Mouse (Mus musculus): ENCODE measurements around the gene Epb41l3.

The Epb41l3 gene

GRCm38 (mm10) chr17:69181560-69182316 is 106.3 kb downstream of the Epb41l3 start:
- DNase-seq (ENCODE audit: low spot score) = peak; percentile 39

- no peak for DNase-seq (ENCODE audit: low spot score)
Measured at GRCm38 (mm10) chr17:69187794-69188193, 112.3 kb downstream of the Epb41l3 start.

GRCm38 (mm10) chr17:69192863-69193493 is 117.5 kb downstream of the Epb41l3 start:
- DNase-seq (ENCODE audit: low spot score) = peak; percentile 35

GRCm38 (mm10) chr17:69194599-69194998 is 119.1 kb downstream of the Epb41l3 start:
- DNase-seq (ENCODE audit: low spot score) = no peak

- DNase-seq (ENCODE audit: low spot score) = no peak
Measured at GRCm38 (mm10) chr17:69195758-69196157, 120.3 kb downstream of the Epb41l3 start.

- no peak for DNase-seq (ENCODE audit: low spot score)
Measured at GRCm38 (mm10) chr17:69196656-69197055, 121.2 kb downstream of the Epb41l3 start.

GRCm38 (mm10) chr17:69198805-69199204 is 123.3 kb downstream of the Epb41l3 start:
- peak; percentile 15 for DNase-seq (ENCODE audit: low spot score)

- DNase-seq (ENCODE audit: low spot score) = no peak
Measured at GRCm38 (mm10) chr17:69199827-69200226, 124.3 kb downstream of the Epb41l3 start.

GRCm38 (mm10) chr17:69200936-69201335 is 125.5 kb downstream of the Epb41l3 start:
- DNase-seq (ENCODE audit: low spot score) = no peak

GRCm38 (mm10) chr17:69205282-69205999 is 130.0 kb downstream of the Epb41l3 start:
- no peak for DNase-seq (ENCODE audit: low spot score)

- no peak for DNase-seq (ENCODE audit: low spot score)
Measured at GRCm38 (mm10) chr17:69207562-69208312, 132.3 kb downstream of the Epb41l3 start.

GRCm38 (mm10) chr17:69211065-69211464 is 135.6 kb downstream of the Epb41l3 start:
- DNase-seq (ENCODE audit: low spot score) = no peak

- DNase-seq (ENCODE audit: low spot score) = no peak
Measured at GRCm38 (mm10) chr17:69216120-69216519, 140.6 kb downstream of the Epb41l3 start.

GRCm38 (mm10) chr17:69220849-69221248 is 145.4 kb downstream of the Epb41l3 start:
- no peak for DNase-seq (ENCODE audit: low spot score)

- no peak for DNase-seq (ENCODE audit: low spot score)
Measured at GRCm38 (mm10) chr17:69221377-69221776, 145.9 kb downstream of the Epb41l3 start.

- no peak for DNase-seq (ENCODE audit: low spot score)
Measured at GRCm38 (mm10) chr17:69221966-69222692, 146.6 kb downstream of the Epb41l3 start.

- no peak for DNase-seq (ENCODE audit: low spot score)
Measured at GRCm38 (mm10) chr17:69225996-69226395, 150.5 kb downstream of the Epb41l3 start.

- DNase-seq (ENCODE audit: low spot score) = no peak
Measured at GRCm38 (mm10) chr17:69227426-69228014, 152.0 kb downstream of the Epb41l3 start.

- no peak for DNase-seq (ENCODE audit: low spot score)
Measured at GRCm38 (mm10) chr17:69229451-69229850, 154.0 kb downstream of the Epb41l3 start.

GRCm38 (mm10) chr17:69230131-69230621 is 154.7 kb downstream of the Epb41l3 start:
- DNase-seq (ENCODE audit: low spot score) = no peak

GRCm38 (mm10) chr17:69231360-69231759 is 155.9 kb downstream of the Epb41l3 start:
- DNase-seq (ENCODE audit: low spot score) = no peak
